22 mouse cellular contexts compared by ENCODE assay signal in the genomic region with DNA sequence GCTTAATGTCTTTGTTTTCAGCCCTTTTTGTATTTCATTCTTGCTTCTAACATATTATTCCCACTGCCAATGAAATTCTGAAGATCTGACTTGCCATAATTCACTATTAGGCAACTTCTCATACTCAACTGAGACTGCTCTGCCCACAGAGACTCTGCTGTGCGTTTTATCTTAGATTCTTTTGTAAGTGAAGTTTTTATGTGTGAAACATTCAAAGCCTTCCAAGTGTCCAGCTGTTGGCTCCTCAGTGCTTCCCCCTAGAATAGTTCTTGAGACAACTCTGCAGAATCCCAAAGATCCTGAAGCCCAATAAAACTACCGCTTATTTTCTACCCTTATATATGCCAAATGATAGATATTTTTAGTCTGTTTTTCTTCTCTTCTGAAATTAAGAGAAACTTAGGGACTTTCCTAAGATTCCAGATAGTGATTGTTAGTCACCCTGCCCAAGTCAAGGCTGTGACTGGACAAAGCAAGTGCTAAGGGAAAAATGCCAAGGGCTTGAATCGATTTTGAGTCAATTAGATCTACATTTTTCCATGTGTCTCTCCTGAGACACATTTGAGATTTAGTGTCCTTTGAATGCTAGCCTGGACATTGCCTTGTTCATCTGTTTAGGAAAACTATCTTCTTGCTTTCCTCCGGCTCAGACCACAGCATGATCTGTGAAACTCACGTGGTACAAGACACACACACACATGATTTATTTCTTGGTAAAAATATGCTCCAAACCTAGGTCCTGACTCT. TPM values are rescaled to one million over a fixed set of nuclear protein-coding genes. Genes with fewer than 3 reads are reported as not detected.
DNase-seq lines count a peak whose midpoint lies in the region; ATAC-seq lines count a peak whose summit lies in the region.
"Had no signal": no experiment of that assay in that cellular context is flagged by ENCODE, and none has a peak within 500 bp of the region (broad histone marks: within the 10 kb centered on the region; RNA-seq: fewer than 3 reads in every experiment).

No protein-coding gene starts in this region.

- 67% methylated on average over 5 of the region's 5 CpGs for WGBS in limb, embryonic 15.5 days
- 89% methylated on average over 5 of the region's 5 CpGs for WGBS in limb, embryonic 10.5 days

- peak overlapping the region; percentile 22; the same call in 1 of the 2 replicates for H3K27ac ChIP-seq in limb, embryonic 15.5 days
- no peak overlapping the region for H3K27ac ChIP-seq in limb, embryonic 10.5 days
- H3K27ac ChIP-seq: forebrain, embryonic 12.5 days; hindbrain, postnatal 0 days; limb, embryonic 12.5 days; liver, embryonic 14.5 days; stomach, embryonic 15.5 days had no signal

- DNase-seq in heart, adult 11 months = peak; percentile 94
- no peak for DNase-seq in heart, postnatal 4 days
- DNase-seq in limb, embryonic 10.5 days (ENCODE audit: low spot score) = no peak
- DNase-seq in NIH3T3 (ENCODE audit: low read depth) = peak; percentile 49
- peak; percentile 30 for DNase-seq in lung, postnatal 10 days
- no peak for DNase-seq in cerebellum, adult 11 months
- no peak for DNase-seq in B cell, adult 2 months
- DNase-seq: kidney, adult 2 months; right cerebral cortex, adult 18-20 months; spleen, adult 18-20 months; thymus, adult 2 months had no signal

- H3K4me1 ChIP-seq in limb, embryonic 15.5 days = 0 out of 2 replicates have a peak, but pooled peaks cover 3% of the 10 kb centered on the region
- H3K4me1 ChIP-seq in limb, embryonic 10.5 days = no peaks in the 10 kb centered on the region
- H3K4me1 ChIP-seq: limb, embryonic 12.5 days; stomach, embryonic 15.5 days had no signal

- no peaks in the 10 kb centered on the region for H3K36me3 ChIP-seq in limb, embryonic 15.5 days
- no peaks in the 10 kb centered on the region for H3K36me3 ChIP-seq in limb, embryonic 10.5 days
- H3K36me3 ChIP-seq: forebrain, embryonic 12.5 days; limb, embryonic 12.5 days; stomach, embryonic 15.5 days had no signal

- no peaks in the 10 kb centered on the region for H3K9me3 ChIP-seq in limb, embryonic 15.5 days
- H3K9me3 ChIP-seq in limb, embryonic 10.5 days (replicated peaks) = no peaks in the 10 kb centered on the region
- H3K9me3 ChIP-seq: forebrain, embryonic 12.5 days; limb, embryonic 12.5 days; stomach, embryonic 15.5 days had no signal

- no peak overlapping the region for H3K9ac ChIP-seq in limb, embryonic 15.5 days
- H3K9ac ChIP-seq: forebrain, embryonic 12.5 days; limb, embryonic 12.5 days; liver, embryonic 14.5 days; stomach, embryonic 15.5 days had no signal

- no peaks in the 10 kb centered on the region for H3K27me3 ChIP-seq in limb, embryonic 15.5 days
- no peaks in the 10 kb centered on the region for H3K27me3 ChIP-seq in limb, embryonic 10.5 days (ENCODE audit: low read depth, poor library complexity, severe bottlenecking)
- H3K27me3 ChIP-seq: forebrain, embryonic 12.5 days; limb, embryonic 12.5 days; stomach, embryonic 15.5 days had no signal

- no peak overlapping the region for H3K4me2 ChIP-seq in limb, embryonic 15.5 days
- H3K4me2 ChIP-seq: forebrain, embryonic 12.5 days; limb, embryonic 12.5 days; stomach, embryonic 15.5 days had no signal

- ATAC-seq in limb, embryonic 15.5 days (ENCODE audit: insufficient number of reproducible peaks, low FRiP score, low TSS enrichment, low read depth) = no peak
- ATAC-seq: hindbrain, postnatal 0 days; midbrain, embryonic 16.5 days had no signal

- no peak overlapping the region for H3K4me3 ChIP-seq in limb, embryonic 15.5 days
- H3K4me3 ChIP-seq in limb, embryonic 10.5 days = no peak overlapping the region
- H3K4me3 ChIP-seq: forebrain, embryonic 12.5 days; limb, embryonic 12.5 days; stomach, embryonic 15.5 days had no signal

RNA-seq across cellular contexts. Expression of a gene that starts 13.9 kb away (rescaled TPM):
- total RNA-seq in heart, postnatal 4 days (2021) = under 1 TPM in 1 of 2 experiments, not detected in 1; 0.19 TPM
- polyA plus RNA-seq in limb, embryonic 15.5 days (2015; fragmentation: Nextera tagmentation; extraction: Ambion mirVana) = 0.12 and 0.21 TPM in 2 replicates
- polyA plus RNA-seq in limb, embryonic 10.5 days (2016; fragmentation: Nextera tagmentation; extraction: Ambion mirVana) = not detected in 2 replicates
- total RNA-seq: hematopoietic stem cell, adult 5-6 weeks; hindbrain, postnatal 0 days; layer of hippocampus, adult 18-20 months; left cerebral cortex, adult 18-20 months; megakaryocyte, adult 5-6 weeks had no signal
- polyA plus RNA-seq: forebrain, embryonic 12.5 days; kidney, adult 2 months; limb, embryonic 12.5 days; liver, embryonic 14.5 days; midbrain, embryonic 16.5 days; stomach, embryonic 15.5 days had no signal

RNA-seq across cellular contexts. Expression of a gene that starts 46.4 kb away (rescaled TPM):
- 10 to 100 TPM; 13.8 to 14.0 TPM for total RNA-seq in heart, postnatal 4 days (2021)
- 70.1 and 88.5 TPM in 2 replicates for polyA plus RNA-seq in limb, embryonic 15.5 days (2015; fragmentation: Nextera tagmentation; extraction: Ambion mirVana)
- 17.2 and 30.2 TPM in 2 replicates for polyA plus RNA-seq in limb, embryonic 10.5 days (2016; fragmentation: Nextera tagmentation; extraction: Ambion mirVana)
- total RNA-seq: hematopoietic stem cell, adult 5-6 weeks; megakaryocyte, adult 5-6 weeks had no signal

RNA-seq across cellular contexts. Expression of a gene that starts 58.6 kb away (rescaled TPM):
- total RNA-seq in heart, postnatal 4 days (2021) = under 1 TPM in 1 of 2 experiments, not detected in 1; 0.18 TPM
- polyA plus RNA-seq in limb, embryonic 15.5 days (2015; fragmentation: Nextera tagmentation; extraction: Ambion mirVana) = 0.11 and 0.13 TPM in 2 replicates
- 0.06 and 0.08 TPM in 2 replicates for polyA plus RNA-seq in limb, embryonic 10.5 days (2016; fragmentation: Nextera tagmentation; extraction: Ambion mirVana)
- total RNA-seq: hematopoietic stem cell, adult 5-6 weeks; hindbrain, postnatal 0 days; megakaryocyte, adult 5-6 weeks had no signal
- polyA plus RNA-seq: hindbrain, postnatal 0 days; liver, embryonic 14.5 days; thymus, adult 2 months had no signal

Comparison
In these comparisons a context has a peak if more than half of its experiments do, and no peak if none do; other contexts are left out.
1. DNase-seq: peak in heart, adult 11 months (single experiment), NIH3T3 (single experiment) and lung, postnatal 10 days (single experiment); none in heart, postnatal 4 days (single experiment), limb, embryonic 10.5 days (single experiment), cerebellum, adult 11 months (single experiment) and B cell, adult 2 months (0 of 2).